Mouse (Mus musculus): ENCODE measurements at regions not wholly inside any gene's neighbourhood (a gene's known extent, or its start where the extent isn't known, plus 50 kb on each side); places are given as distances from the start of the nearest gene placed in this dataset.

GRCm38 (mm10) chr2:103868655-103869054 is 71.2 kb upstream of the Caprin1 start:
- Histone ChIP-seq H3K4me3 (replicated peaks) (no peak overlapping the region), H3K36me3 (replicated peaks; ENCODE audit: low read length) (no peaks in the 10 kb centered on the region), H3K27me3 (replicated peaks) (peaks cover 4% of the 10 kb centered on the region), H3K4me1 (peaks cover 33% of the 10 kb centered on the region), H3K9me3 (peaks cover 6% of the 10 kb centered on the region)
- no peak for TF ChIP-seq GATA1 (IDR thresholded peaks at IDR 0.05; ENCODE audit: borderline replicate concordance, low read length)
- TF ChIP-seq FLI1 (IDR thresholded peaks at IDR 0.05; ENCODE audit: low read length), result no peak

- peak overlapping the region; percentile 74 for H3K4me3 ChIP-seq (replicated peaks)
Observed at GRCm38 (mm10) chr2:103871522-103872276, 74.2 kb upstream of the Caprin1 start.

GRCm38 (mm10) chr2:103872277-103872636 is 74.8 kb upstream of the Caprin1 start:
- H3K4me3 ChIP-seq (replicated peaks), result peak overlapping the region; percentile 68

More at GRCm38 (mm10) chr2:103871522-103872276, 74.2 kb upstream of the Caprin1 start:
- H3K36me3 ChIP-seq (replicated peaks; ENCODE audit: low read length), result no peaks in the 10 kb centered on the region
- no peak for TF ChIP-seq FLI1 (IDR thresholded peaks at IDR 0.05; ENCODE audit: low read length)
- no peak for TF ChIP-seq GATA1 (IDR thresholded peaks at IDR 0.05; ENCODE audit: borderline replicate concordance, low read length)
- peaks cover 62% of the 10 kb centered on the region for H3K4me1 ChIP-seq
- peaks cover 2% of the 10 kb centered on the region for H3K27me3 ChIP-seq (replicated peaks)
- no peaks in the 10 kb centered on the region for H3K9me3 ChIP-seq

GRCm38 (mm10) chr2:103873381-103873780 is 75.9 kb upstream of the Caprin1 start:
- peaks cover 2% of the 10 kb centered on the region for H3K27me3 ChIP-seq (replicated peaks)
- H3K9me3 ChIP-seq, result no peaks in the 10 kb centered on the region
- H3K36me3 ChIP-seq (replicated peaks; ENCODE audit: low read length), result no peaks in the 10 kb centered on the region
- H3K4me1 ChIP-seq, result peaks cover 79% of the 10 kb centered on the region
- TF ChIP-seq FLI1 (IDR thresholded peaks at IDR 0.05; ENCODE audit: low read length), result no peak
- TF ChIP-seq GATA1 (IDR thresholded peaks at IDR 0.05; ENCODE audit: borderline replicate concordance, low read length), result no peak
- no peak overlapping the region for H3K4me3 ChIP-seq (replicated peaks)

More at GRCm38 (mm10) chr2:103872277-103872636, 74.8 kb upstream of the Caprin1 start:
- H3K4me1 ChIP-seq, result peaks cover 68% of the 10 kb centered on the region
- H3K36me3 ChIP-seq (replicated peaks; ENCODE audit: low read length), result no peaks in the 10 kb centered on the region
- TF ChIP-seq GATA1 (IDR thresholded peaks at IDR 0.05; ENCODE audit: borderline replicate concordance, low read length), result no peak
- TF ChIP-seq FLI1 (IDR thresholded peaks at IDR 0.05; ENCODE audit: low read length), result no peak
- H3K27me3 ChIP-seq (replicated peaks), result peaks cover 2% of the 10 kb centered on the region
- no peaks in the 10 kb centered on the region for H3K9me3 ChIP-seq

- Histone ChIP-seq H3K36me3 (replicated peaks; ENCODE audit: low read length) (no peaks in the 10 kb centered on the region), H3K4me1 (peaks cover 76% of the 10 kb centered on the region), H3K4me3 (replicated peaks) (no peak overlapping the region), H3K9me3 (no peaks in the 10 kb centered on the region), H3K27me3 (replicated peaks) (no peaks in the 10 kb centered on the region)
- TF ChIP-seq GATA1 (IDR thresholded peaks at IDR 0.05; ENCODE audit: borderline replicate concordance, low read length) (no peak), FLI1 (IDR thresholded peaks at IDR 0.05; ENCODE audit: low read length) (no peak)
Observed at GRCm38 (mm10) chr2:103874466-103874865, 77.0 kb upstream of the Caprin1 start.

GRCm38 (mm10) chr2:103875754-103876153 is 78.3 kb upstream of the Caprin1 start:
- TF ChIP-seq GATA1 (IDR thresholded peaks at IDR 0.05; ENCODE audit: borderline replicate concordance, low read length) (no peak), FLI1 (IDR thresholded peaks at IDR 0.05; ENCODE audit: low read length) (no peak)
- H3K27me3 ChIP-seq (replicated peaks), result no peaks in the 10 kb centered on the region
- peaks cover 81% of the 10 kb centered on the region for H3K4me1 ChIP-seq
- no peaks in the 10 kb centered on the region for H3K9me3 ChIP-seq
- no peaks in the 10 kb centered on the region for H3K36me3 ChIP-seq (replicated peaks; ENCODE audit: low read length)
- H3K4me3 ChIP-seq (replicated peaks), result no peak overlapping the region

GRCm38 (mm10) chr2:103876236-103876635 is 78.8 kb upstream of the Caprin1 start:
- Histone ChIP-seq H3K36me3 (replicated peaks; ENCODE audit: low read length) (no peaks in the 10 kb centered on the region), H3K4me3 (replicated peaks) (no peak overlapping the region), H3K9me3 (no peaks in the 10 kb centered on the region), H3K4me1 (peaks cover 85% of the 10 kb centered on the region), H3K27me3 (replicated peaks) (no peaks in the 10 kb centered on the region)
- TF ChIP-seq GATA1 (IDR thresholded peaks at IDR 0.05; ENCODE audit: borderline replicate concordance, low read length) (no peak), FLI1 (IDR thresholded peaks at IDR 0.05; ENCODE audit: low read length) (no peak)

GRCm38 (mm10) chr2:103881026-103881763 is 76.6 kb upstream of the Lmo2 start:
- H3K27me3 ChIP-seq (replicated peaks), result no peaks in the 10 kb centered on the region
- H3K9me3 ChIP-seq, result no peaks in the 10 kb centered on the region
- TF ChIP-seq GATA1 (IDR thresholded peaks at IDR 0.05; ENCODE audit: borderline replicate concordance, low read length) (no peak), FLI1 (IDR thresholded peaks at IDR 0.05; ENCODE audit: low read length) (no peak)
- H3K36me3 ChIP-seq (replicated peaks; ENCODE audit: low read length), result peaks cover 24% of the 10 kb centered on the region
- H3K4me1 ChIP-seq, result peaks cover 77% of the 10 kb centered on the region
- H3K4me3 ChIP-seq (replicated peaks), result peak overlapping the region; percentile 74

GRCm38 (mm10) chr2:103884926-103885325 is 72.9 kb upstream of the Lmo2 start:
- Histone ChIP-seq H3K36me3 (replicated peaks; ENCODE audit: low read length) (peaks cover 34% of the 10 kb centered on the region), H3K4me3 (replicated peaks) (no peak overlapping the region), H3K9me3 (no peaks in the 10 kb centered on the region), H3K27me3 (replicated peaks) (no peaks in the 10 kb centered on the region), H3K4me1 (peaks cover 75% of the 10 kb centered on the region)
- TF ChIP-seq GATA1 (IDR thresholded peaks at IDR 0.05; ENCODE audit: borderline replicate concordance, low read length) (no peak), FLI1 (IDR thresholded peaks at IDR 0.05; ENCODE audit: low read length) (no peak)

- Histone ChIP-seq H3K27me3 (replicated peaks) (no peaks in the 10 kb centered on the region), H3K36me3 (replicated peaks; ENCODE audit: low read length) (peaks cover 29% of the 10 kb centered on the region), H3K4me3 (replicated peaks) (no peak overlapping the region)
Observed at GRCm38 (mm10) chr2:103888023-103888422, 69.8 kb upstream of the Lmo2 start.

More at GRCm38 (mm10) chr2:103888023-103888422, 69.8 kb upstream of the Lmo2 start:
- H3K9me3 ChIP-seq, result no peaks in the 10 kb centered on the region
- no peak for TF ChIP-seq GATA1 (IDR thresholded peaks at IDR 0.05; ENCODE audit: borderline replicate concordance, low read length)
- no peak for TF ChIP-seq FLI1 (IDR thresholded peaks at IDR 0.05; ENCODE audit: low read length)
- peaks cover 77% of the 10 kb centered on the region for H3K4me1 ChIP-seq

Data from megakaryocyte, embryonic 14.5 days (primary cell).